Mouse (Mus musculus) MEL (cell line): ENCODE results near the gene Siah1a.

Source experiments
- CHD1 ChIP-seq: IDR thresholded peaks from 2 replicates; pipeline ENCODE4 v1.6.1; 2012; ENCODE audit warnings: low read depth, mild to moderate bottlenecking, inconsistent platforms, low read length, improper control_type of control experiment
- CHD2 ChIP-seq: IDR thresholded peaks from 2 replicates; pipeline ENCODE4 v1.6.1; 2011; ENCODE audit warnings: low read length, improper control_type of control experiment
- CTCF ChIP-seq, 3 experiments: IDR thresholded peaks in 2 of 3; conservative IDR thresholded peaks in 1 of 3; 2 replicates each; pipeline ENCODE4 v1.5.1; 2011 to 2012; ENCODE audit warnings: low read length in 3 of 3, low read depth in 2 of 3, mild to moderate bottlenecking in 2 of 3, improper control_type of control experiment in 1 of 3, inconsistent platforms in 1 of 3, mixed read lengths in 1 of 3, moderate library complexity in 1 of 3; ENCODE audit not compliant: control insufficient read depth in 1 of 3, insufficient read depth in 1 of 3, poor library complexity in 1 of 3, severe bottlenecking in 1 of 3
- ELF1 ChIP-seq: IDR thresholded peaks from 2 replicates; pipeline ENCODE4 v1.6.1; 2014; ENCODE audit warnings: low read depth, mild to moderate bottlenecking, inconsistent platforms, low read length, improper control_type of control experiment, moderate library complexity
- MAX ChIP-seq: IDR thresholded peaks from 2 replicates; pipeline ENCODE4 v1.6.1; 2011; ENCODE audit warnings: low read length, improper control_type of control experiment
- NELFE ChIP-seq: IDR thresholded peaks from 2 replicates; pipeline ENCODE4 v1.6.1; 2011; ENCODE audit warnings: low read depth, low read length, improper control_type of control experiment
- POLR2A ChIP-seq, 2 experiments: IDR thresholded peaks; 2 replicates each; pipeline ENCODE4 v1.6.1; 2011 to 2012; ENCODE audit warnings: low read length in 2 of 2, mild to moderate bottlenecking in 2 of 2, control low read depth in 1 of 2, improper control_type of control experiment in 1 of 2, low read depth in 1 of 2, moderate library complexity in 1 of 2; ENCODE audit not compliant: control insufficient read depth in 1 of 2, insufficient read depth in 1 of 2, poor library complexity in 1 of 2
- RAD21 ChIP-seq: IDR thresholded peaks from 2 replicates; pipeline ENCODE4 v1.6.1; 2011; ENCODE audit warnings: mild to moderate bottlenecking, low read depth, low read length, improper control_type of control experiment
- USF2 ChIP-seq, 2 experiments: IDR thresholded peaks; 2 replicates each; pipeline ENCODE4 v1.6.1; 2011 to 2012; ENCODE audit warnings: improper control_type of control experiment in 2 of 2, low read length in 2 of 2, borderline replicate concordance in 1 of 2, inconsistent platforms in 1 of 2, low read depth in 1 of 2, mild to moderate bottlenecking in 1 of 2; ENCODE audit not compliant: insufficient read depth in 1 of 2

- no peak for TF ChIP-seq USF2 (IDR thresholded peaks at IDR 0.05; ENCODE audit: borderline replicate concordance in 1 of 2, insufficient read depth in 1 of 2, low read depth in 1 of 2, low read length in 2 of 2)
- no peak for TF ChIP-seq MAX
- TF ChIP-seq NELFE = no peak
- no peak for TF ChIP-seq CTCF (IDR thresholded peaks at IDR 0.05 in 2 of 3, conservative IDR thresholded peaks at IDR 0.05 in 1 of 3; ENCODE audit: control insufficient read depth in 1 of 3, insufficient read depth in 1 of 3, low read depth in 2 of 3, low read length in 3 of 3, poor library complexity in 1 of 3, severe bottlenecking in 1 of 3)
- TF ChIP-seq POLR2A (IDR thresholded peaks at IDR 0.05; ENCODE audit: control insufficient read depth in 1 of 2, insufficient read depth in 1 of 2, low read depth in 1 of 2, low read length in 2 of 2, poor library complexity in 1 of 2) = no peak
- TF ChIP-seq RAD21 = no peak
- no peak for TF ChIP-seq CHD2
- no peak for TF ChIP-seq ELF1
- no peak for TF ChIP-seq CHD1
Measured at GRCm38 (mm10) chr8:86728224-86728950, 17.3 kb downstream of the Siah1a start.
